Mouse (Mus musculus) forebrain, postnatal 0 days (tissue): ENCODE data around the gene Il1rap. TPM values are rescaled to one million over a fixed set of nuclear protein-coding genes. Genes with fewer than 3 reads are reported as not detected.
A peak's percentile ranks its signal among the peaks of the same experiment; 100 is the strongest.

Experiments
- ATAC-seq: fragments of 200-750 bp; cut with Nextera tagmentation; 2 replicates; pipeline ENCODE4 v1.8.0; 2017; ENCODE audit warnings: mild to moderate bottlenecking, moderate library complexity
- DNase-seq: peaks from one replicate; pipeline ENCODE4 v3.0.0-alpha.2; 2015
- H3K27ac ChIP-seq: fragments of 300-500 bp; sonication (generic); 2 replicates; pipeline ENCODE4 v1.5.1; 2014; ENCODE audit warnings: low read depth, mild to moderate bottlenecking, antibody characterized with exemption, low read length, moderate library complexity, mixed read lengths
- H3K27me3 ChIP-seq: fragments of 300-500 bp; sonication (generic); 2 replicates; pipeline ENCODE4 v1.6.1; 2014; ENCODE audit warnings: mild to moderate bottlenecking, low read length, mixed read lengths; ENCODE audit not compliant: insufficient read depth
- H3K36me3 ChIP-seq: fragments of 300-500 bp; sonication (generic); 2 replicates; pipeline ENCODE4 v1.6.1; 2014; ENCODE audit warnings: mild to moderate bottlenecking, moderate library complexity; ENCODE audit not compliant: insufficient read depth
- H3K4me1 ChIP-seq: fragments of 300-500 bp; sonication (generic); 2 replicates; pipeline ENCODE4 v1.6.1; 2014; ENCODE audit warnings: antibody characterized with exemption; ENCODE audit not compliant: insufficient read depth
- H3K4me2 ChIP-seq: fragments of 300-500 bp; sonication (generic); 2 replicates; pipeline ENCODE4 v1.6.1; 2014; ENCODE audit warnings: low read depth, mild to moderate bottlenecking, moderate library complexity
- H3K4me3 ChIP-seq: fragments of 300-500 bp; sonication (generic); 2 replicates; pipeline ENCODE4 v1.5.1; 2014; ENCODE audit warnings: low read depth, low read length, mixed read lengths
- H3K9ac ChIP-seq: fragments of 300-500 bp; sonication (generic); 2 replicates; pipeline ENCODE4 v1.6.1; 2014; ENCODE audit warnings: mild to moderate bottlenecking
- H3K9me3 ChIP-seq: fragments of 300-500 bp; sonication (generic); 2 replicates; pipeline ENCODE4 v1.6.1; 2016; ENCODE audit warnings: low read length
- CTCF ChIP-seq: sonication (generic); IDR thresholded peaks from 2 replicates; pipeline ENCODE4 v1.5.1; 2016; ENCODE audit warnings: antibody characterized with exemption, control low read depth, low read depth
- WGBS: fragments of 180-500 bp; shearing (Covaris S2); extraction: QIAGEN DNeasy Blood & Tissue Kit; methylation state at CpG from one replicate; pipeline ENCODE4 v1.1.7; 2014; 5-methylcytosine and 5-hydroxymethylcytosine counted together
- polyA plus RNA-seq: library from polyadenylated mRNA; unstranded; fragments of >200 nt; fragmentation: Nextera tagmentation; extraction: Ambion mirVana; gene quantifications from 2 replicates; pipeline ENCODE4 v1.2.1, GENCODE M21; 2015
- total RNA-seq: library from RNA; depleted of rRNA; stranded (reverse); fragments of >200 nt; gene quantifications from 2 replicates; pipeline ENCODE4 v1.2.3, GENCODE M21; 2014

The Il1rap gene
- total and polyA plus RNA-seq, 2 experiments from 2014 or later: 4.7 to 9.3 TPM

DNA sequence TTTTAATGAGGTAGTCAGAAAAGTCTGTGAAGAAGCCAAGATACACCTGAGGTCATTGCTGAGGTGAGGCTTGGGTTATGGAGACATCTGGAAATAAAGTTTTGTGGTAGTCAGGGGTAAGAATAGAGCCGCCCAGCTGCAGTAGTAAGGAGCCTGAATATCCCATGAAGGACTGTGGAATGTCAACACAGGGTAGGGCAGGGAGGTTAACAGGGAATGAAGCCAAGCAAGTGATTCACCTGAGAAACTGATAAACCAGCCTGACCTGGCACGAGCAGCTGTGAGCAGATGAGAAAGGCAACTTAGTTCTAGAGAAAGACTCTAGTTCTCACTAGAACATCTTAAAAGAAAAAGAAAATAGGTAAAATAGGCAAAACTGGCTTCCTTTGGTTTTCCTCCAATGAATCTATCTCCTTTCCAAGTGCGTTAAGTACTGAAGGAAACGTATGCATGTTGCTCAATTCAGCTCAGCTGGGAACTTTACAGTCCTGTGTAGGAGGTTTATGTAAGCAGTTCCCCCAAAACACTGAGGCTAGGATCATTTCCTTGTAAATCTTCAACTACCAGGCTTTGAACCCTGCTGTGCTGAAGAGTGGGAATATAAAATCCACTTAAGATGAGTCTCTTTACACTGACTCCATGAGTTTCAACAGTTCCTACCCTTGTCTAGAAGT is 9.5 kb downstream of the Il1rap start:
- H3K9ac ChIP-seq: no peak overlapping the region
- no peak for TF ChIP-seq CTCF
- no peak overlapping the region for H3K4me3 ChIP-seq
- WGBS: 79% methylated on average over 4 of the region's 4 CpGs
- no peaks in the 10 kb centered on the region for H3K36me3 ChIP-seq
- ATAC-seq (no peak), DNase-seq (no peak)
- no peaks in the 10 kb centered on the region for H3K9me3 ChIP-seq
- no peak overlapping the region for H3K27ac ChIP-seq
- no peaks in the 10 kb centered on the region for H3K27me3 ChIP-seq
- no peaks in the 10 kb centered on the region for H3K4me1 ChIP-seq
- no peak overlapping the region for H3K4me2 ChIP-seq

DNA sequence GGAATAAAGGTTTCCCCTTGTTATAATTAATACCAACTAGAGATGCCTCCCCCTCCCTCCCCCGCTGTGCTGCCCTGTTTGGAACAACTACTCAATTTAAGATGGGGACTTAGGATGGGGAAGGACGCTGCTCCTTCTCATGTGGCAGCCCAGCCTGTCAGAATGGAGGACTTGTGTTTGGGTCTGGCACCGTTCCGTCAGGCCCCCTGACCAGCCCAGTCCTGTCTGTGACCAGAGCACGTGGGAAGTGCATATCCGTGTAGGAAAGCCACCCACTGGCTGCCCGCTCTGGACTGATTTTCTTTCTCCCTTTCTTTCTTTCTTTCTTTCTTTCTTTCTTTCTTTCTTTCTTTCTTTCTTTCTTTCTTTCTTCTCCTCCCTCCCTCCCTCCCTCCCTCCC is 14.9 kb downstream of the Il1rap start:
- no peaks in the 10 kb centered on the region for H3K27me3 ChIP-seq
- ATAC-seq: peak; percentile 61
- H3K4me2 ChIP-seq: no peak overlapping the region
- no peak overlapping the region for H3K27ac ChIP-seq
- 0 out of 2 replicates have a peak, but pooled peaks cover 2% of the 10 kb centered on the region for H3K4me1 ChIP-seq
- H3K36me3 ChIP-seq: no peaks in the 10 kb centered on the region
- DNase-seq: no peak
- no peaks in the 10 kb centered on the region for H3K9me3 ChIP-seq
- WGBS: 25% methylated on average over 7 of the region's 7 CpGs
- TF ChIP-seq CTCF: no peak
- H3K4me3 ChIP-seq: no peak overlapping the region
- H3K9ac ChIP-seq: no peak overlapping the region

DNA sequence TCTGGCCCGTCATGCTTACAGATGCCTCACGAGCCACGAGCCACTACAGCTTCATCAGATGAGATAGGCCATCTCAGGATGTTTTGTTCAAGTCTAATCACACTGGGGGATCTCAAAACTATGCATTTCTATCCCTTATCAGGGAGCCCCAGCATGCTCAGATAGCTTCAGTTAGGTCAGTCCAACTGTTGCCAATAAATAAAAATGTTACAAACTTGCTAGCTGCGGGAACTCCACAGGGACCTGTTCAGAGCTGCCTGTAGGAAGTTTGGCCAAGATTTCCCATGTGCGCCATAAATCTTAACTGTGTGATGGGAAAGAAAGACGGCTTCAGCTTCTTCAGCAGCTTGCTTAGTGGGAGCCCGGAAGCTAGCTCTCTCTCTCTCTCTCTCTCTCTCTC is 15.8 kb downstream of the Il1rap start:
- DNase-seq (no peak), ATAC-seq (no peak)
- 68% methylated on average over 7 of the region's 7 CpGs for WGBS
- Histone ChIP-seq H3K4me2 (no peak overlapping the region), H3K4me1 (0 out of 2 replicates have a peak, but pooled peaks cover 2% of the 10 kb centered on the region), H3K4me3 (no peak overlapping the region), H3K27me3 (no peaks in the 10 kb centered on the region), H3K36me3 (no peaks in the 10 kb centered on the region), H3K9me3 (no peaks in the 10 kb centered on the region), H3K9ac (no peak overlapping the region), H3K27ac (no peak overlapping the region)
- no peak for TF ChIP-seq CTCF

DNA sequence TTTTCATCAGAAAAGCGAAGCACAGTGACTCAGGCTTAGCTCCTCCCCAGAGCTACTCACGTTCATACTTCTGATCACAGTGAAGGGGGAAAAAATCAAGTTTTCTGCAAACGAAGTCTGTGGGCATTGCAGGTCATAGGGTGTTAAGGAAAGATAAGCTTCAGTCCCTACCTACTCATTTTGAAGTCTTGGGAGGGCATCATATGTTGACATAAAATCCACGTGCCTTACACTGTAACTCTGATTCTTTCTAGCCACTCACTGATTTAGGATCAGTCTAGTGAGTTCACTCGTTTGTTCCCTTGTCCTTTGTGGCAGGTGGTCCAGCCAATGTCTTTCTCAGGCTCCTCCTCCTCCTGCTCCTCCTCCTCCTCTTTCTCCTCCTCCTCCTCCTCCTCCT is 17.1 kb downstream of the Il1rap start:
- DNase-seq: no peak
- H3K4me3 ChIP-seq: no peak overlapping the region
- no peak for TF ChIP-seq CTCF
- no peak overlapping the region for H3K4me2 ChIP-seq
- H3K4me1 ChIP-seq: 0 out of 2 replicates have a peak, but pooled peaks cover 2% of the 10 kb centered on the region
- no peaks in the 10 kb centered on the region for H3K9me3 ChIP-seq
- no peaks in the 10 kb centered on the region for H3K27me3 ChIP-seq
- no peaks in the 10 kb centered on the region for H3K36me3 ChIP-seq
- no peak for ATAC-seq
- H3K27ac ChIP-seq: no peak overlapping the region
- H3K9ac ChIP-seq: no peak overlapping the region
- 84% methylated on average over 5 of the region's 5 CpGs for WGBS

DNA sequence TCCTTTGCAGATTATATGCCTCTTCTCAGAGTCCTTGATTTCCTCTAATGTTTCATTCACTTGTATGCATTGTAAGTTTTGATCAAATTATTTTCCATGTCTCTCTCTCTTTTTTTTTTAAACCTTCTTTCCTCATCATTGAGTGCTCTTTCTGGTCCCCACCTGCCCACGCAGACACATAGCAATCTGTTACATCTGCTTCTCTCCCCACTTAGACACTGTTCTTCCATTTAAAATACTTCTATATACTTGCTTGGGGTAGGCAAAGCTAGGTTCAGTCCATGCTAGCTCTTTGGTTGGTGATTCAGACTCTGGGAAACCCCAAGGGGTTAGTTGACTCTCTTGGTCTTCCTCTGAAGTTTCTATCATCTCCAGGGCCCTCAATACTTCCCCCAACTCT is 20.0 kb downstream of the Il1rap start:
- WGBS: 93% methylated on average over 1 of the region's 1 CpGs
- Histone ChIP-seq H3K4me1 (no peaks in the 10 kb centered on the region), H3K9ac (no peak overlapping the region), H3K4me2 (no peak overlapping the region), H3K36me3 (no peaks in the 10 kb centered on the region), H3K27ac (no peak overlapping the region), H3K9me3 (no peaks in the 10 kb centered on the region), H3K27me3 (no peaks in the 10 kb centered on the region), H3K4me3 (no peak overlapping the region)
- DNase-seq (no peak), ATAC-seq (no peak)
- no peak for TF ChIP-seq CTCF

DNA sequence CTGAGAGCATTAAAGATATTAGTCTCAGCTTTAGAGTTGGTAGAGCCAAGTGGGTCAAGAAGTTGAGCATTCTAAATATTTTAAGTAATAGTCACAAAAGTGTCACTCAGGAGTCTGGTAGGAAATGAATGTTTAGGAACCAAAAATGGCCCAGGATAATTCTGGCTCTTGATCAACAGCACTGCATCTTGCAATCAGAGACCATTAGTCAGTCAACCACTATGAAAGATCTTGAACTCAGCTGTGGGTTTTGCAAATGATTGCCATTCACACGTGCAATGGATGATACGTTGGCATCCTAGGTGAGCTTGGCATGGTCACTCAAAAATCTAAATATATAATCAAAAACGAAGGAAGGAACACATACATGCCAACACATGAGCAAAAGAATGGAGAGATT is 23.1 kb downstream of the Il1rap start:
- Histone ChIP-seq H3K27ac (no peak overlapping the region), H3K9me3 (no peaks in the 10 kb centered on the region), H3K4me2 (no peak overlapping the region), H3K36me3 (no peaks in the 10 kb centered on the region), H3K4me3 (no peak overlapping the region), H3K27me3 (no peaks in the 10 kb centered on the region), H3K9ac (no peak overlapping the region), H3K4me1 (no peaks in the 10 kb centered on the region)
- ATAC-seq (no peak), DNase-seq (no peak)
- 75% methylated on average over 3 of the region's 3 CpGs for WGBS
- no peak for TF ChIP-seq CTCF

DNA sequence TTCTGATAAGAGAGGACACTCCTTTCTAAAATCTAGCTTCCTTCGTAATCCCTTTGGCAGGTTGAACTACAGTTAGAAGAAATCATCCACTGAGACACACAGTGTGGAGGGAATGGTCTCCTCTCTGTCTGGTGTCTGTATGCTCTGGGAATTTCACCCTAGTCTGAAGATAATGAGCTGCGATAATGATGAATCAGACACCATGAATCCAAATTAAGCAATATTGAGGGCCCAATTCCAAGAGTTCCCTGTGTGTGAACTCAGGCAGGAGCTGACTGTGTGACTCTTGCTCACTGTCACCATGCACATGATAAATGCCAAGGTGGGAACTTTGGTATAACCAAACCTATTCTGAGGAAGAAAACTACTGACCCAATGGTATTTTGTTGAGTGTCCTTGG is 26.5 kb downstream of the Il1rap start:
- 93% methylated on average over 2 of the region's 2 CpGs for WGBS
- Histone ChIP-seq H3K9ac (no peak overlapping the region), H3K9me3 (no peaks in the 10 kb centered on the region), H3K4me2 (no peak overlapping the region), H3K4me1 (no peaks in the 10 kb centered on the region), H3K4me3 (no peak overlapping the region), H3K27me3 (no peaks in the 10 kb centered on the region), H3K27ac (no peak overlapping the region), H3K36me3 (no peaks in the 10 kb centered on the region)
- no peak for DNase-seq
- ATAC-seq: no peak
- TF ChIP-seq CTCF: no peak
